Comparison of ENCODE assay signal across 8 mouse cellular contexts in the genomic region with DNA sequence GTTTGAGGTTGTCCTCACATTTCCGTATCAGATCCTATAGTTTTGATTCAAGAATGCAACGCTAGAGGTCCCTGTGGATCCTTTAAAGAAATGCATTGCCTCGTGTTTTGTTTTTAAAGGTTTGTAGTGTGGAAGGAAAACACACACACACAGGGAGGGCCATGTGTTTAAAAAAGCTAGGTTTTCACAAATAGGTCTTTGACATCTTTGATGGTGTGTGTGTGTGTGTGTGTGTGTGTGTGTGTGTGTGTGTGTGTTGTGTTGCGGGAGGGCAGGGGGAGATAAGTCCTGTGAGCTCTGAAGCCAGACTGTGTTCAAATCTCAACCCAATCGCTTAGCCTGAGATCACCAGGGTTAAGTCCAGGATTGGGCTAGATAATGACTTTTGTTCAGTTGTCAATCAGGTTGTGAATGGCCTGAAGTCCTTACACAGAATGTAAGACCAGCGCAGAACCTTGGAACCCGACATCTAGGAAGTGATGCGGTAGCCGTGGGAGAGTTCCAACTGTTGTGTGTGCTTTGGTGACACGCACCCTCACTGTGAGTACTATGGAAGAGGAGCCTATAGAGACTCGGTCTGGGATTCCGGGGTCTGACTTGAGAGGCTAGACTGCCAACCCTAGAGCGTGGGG. TPM values are rescaled to one million over a fixed set of nuclear protein-coding genes. Genes with fewer than 3 reads are reported as not detected.
DNase-seq lines count a peak whose midpoint lies in the region; ATAC-seq lines count a peak whose summit lies in the region.
"Had no signal": no experiment of that assay in that cellular context is flagged by ENCODE, and none has a peak within 500 bp of the region (broad histone marks: within the 10 kb centered on the region; RNA-seq: fewer than 3 reads in every experiment).

No protein-coding gene starts in this region.

- WGBS in hindbrain, embryonic 11.5 days: 6% methylated on average over 13 of the region's 13 CpGs
- WGBS in liver, embryonic 16.5 days (ENCODE audit: insufficient replicate concordance): 3% methylated on average over 13 of the region's 13 CpGs

- no peaks in the 10 kb centered on the region for H3K9me3 ChIP-seq in hindbrain, embryonic 11.5 days (ENCODE audit: control insufficient read depth, low read length)
- no peaks in the 10 kb centered on the region for H3K9me3 ChIP-seq in liver, embryonic 16.5 days (replicated peaks; ENCODE audit: control insufficient read depth, low read length)

- H3K27ac ChIP-seq in hindbrain, embryonic 11.5 days (ENCODE audit: low read depth, low read length): no peak overlapping the region
- no peak overlapping the region for H3K27ac ChIP-seq in liver, embryonic 16.5 days (ENCODE audit: low read length)

- no peaks in the 10 kb centered on the region for H3K4me1 ChIP-seq in hindbrain, embryonic 11.5 days (replicated peaks; ENCODE audit: control insufficient read depth, insufficient read depth, low read length)
- peaks cover 9% of the 10 kb centered on the region for H3K4me1 ChIP-seq in liver, embryonic 16.5 days (ENCODE audit: control insufficient read depth, low read depth, low read length)

- H3K4me3 ChIP-seq in hindbrain, embryonic 11.5 days (ENCODE audit: low read depth, low read length): peak overlapping the region; percentile 20; the same call in 1 of the 2 replicates
- H3K4me3 ChIP-seq in liver, embryonic 16.5 days (ENCODE audit: low read depth, low read length): peak overlapping the region; percentile 57

- H3K9ac ChIP-seq in hindbrain, embryonic 11.5 days (ENCODE audit: low read depth, low read length): peak overlapping the region; percentile 16; the same call in 1 of the 2 replicates
- peak overlapping the region; percentile 49; the same call in 1 of the 2 replicates for H3K9ac ChIP-seq in liver, embryonic 16.5 days (ENCODE audit: low read depth, low read length)

- peaks cover 13% of the 10 kb centered on the region for H3K27me3 ChIP-seq in hindbrain, embryonic 11.5 days (ENCODE audit: control insufficient read depth, insufficient read depth, low read length)
- H3K27me3 ChIP-seq in liver, embryonic 16.5 days (ENCODE audit: control insufficient read depth, insufficient read depth, low read depth, low read length): no peaks in the 10 kb centered on the region

- H3K4me2 ChIP-seq in hindbrain, embryonic 11.5 days (replicated peaks; ENCODE audit: low read depth, low read length): peak overlapping the region; percentile 35
- H3K4me2 ChIP-seq in liver, embryonic 16.5 days (ENCODE audit: low read depth, low read length): peak overlapping the region; percentile 77

- no peaks in the 10 kb centered on the region for H3K36me3 ChIP-seq in hindbrain, embryonic 11.5 days (ENCODE audit: control insufficient read depth, insufficient read depth, low read length)
- peaks cover under 1% of the 10 kb centered on the region; the same call in 1 of the 2 replicates for H3K36me3 ChIP-seq in liver, embryonic 16.5 days (ENCODE audit: control insufficient read depth, insufficient read depth)

- peak; percentile 45 for ATAC-seq in common myeloid progenitor, adult 5-6 weeks (replicated peaks; ENCODE audit: low read depth, poor library complexity, severe bottlenecking)
- ATAC-seq in hindbrain, embryonic 11.5 days (ENCODE audit: low FRiP score): peak; percentile 77; the same call in 1 of the 2 replicates
- ATAC-seq in liver, embryonic 16.5 days (ENCODE audit: low read depth): peak; percentile 54

- peak; percentile 81 for DNase-seq in thymus, postnatal 0 days (ENCODE audit: low spot score)
- DNase-seq in thymus, postnatal 4 days: no peak
- peak; percentile 66 for DNase-seq in hindbrain, embryonic 11.5 days (ENCODE audit: low spot score)
- peak; percentile 43 for DNase-seq in retina, postnatal 7 days (ENCODE audit: low read depth, low spot score)
- no peak for DNase-seq in frontal cortex, postnatal 14 days (ENCODE audit: low spot score in 2 of 2)

RNA-seq across cellular contexts. Expression of a gene that starts 8.4 kb away (rescaled TPM):
- polyA plus RNA-seq in thymus, postnatal 0 days (2015; fragmentation: Nextera tagmentation; extraction: Ambion mirVana): 282 TPM in 2 replicates
- total RNA-seq in common myeloid progenitor, adult 5-6 weeks (2017): 1.2 and 1.9 TPM in 2 replicates
- 0.88 and 1.3 TPM in 2 replicates for polyA plus RNA-seq in hindbrain, embryonic 11.5 days (2014; fragmentation: Nextera tagmentation; extraction: Ambion mirVana)
- polyA plus RNA-seq in liver, embryonic 16.5 days (2015; fragmentation: Nextera tagmentation; extraction: Ambion mirVana): 0.09 and 0.17 TPM in 2 replicates
- total RNA-seq: layer of hippocampus, postnatal 14 days had no signal

RNA-seq across cellular contexts. Expression of a gene that starts 16.5 kb away (rescaled TPM):
- 70.5 and 73.3 TPM in 2 replicates for polyA plus RNA-seq in thymus, postnatal 0 days (2015; fragmentation: Nextera tagmentation; extraction: Ambion mirVana)
- 142 and 144 TPM in 2 replicates for total RNA-seq in common myeloid progenitor, adult 5-6 weeks (2017)
- polyA plus RNA-seq in hindbrain, embryonic 11.5 days (2014; fragmentation: Nextera tagmentation; extraction: Ambion mirVana): 38.1 and 38.2 TPM in 2 replicates
- 316 and 317 TPM in 2 replicates for polyA plus RNA-seq in liver, embryonic 16.5 days (2015; fragmentation: Nextera tagmentation; extraction: Ambion mirVana)

Comparison
In these comparisons a context has a peak if more than half of its experiments do, and no peak if none do; other contexts are left out.
1. DNase-seq: peak in thymus, postnatal 0 days (single experiment), hindbrain, embryonic 11.5 days (single experiment) and retina, postnatal 7 days (single experiment); none in thymus, postnatal 4 days (single experiment) and frontal cortex, postnatal 14 days (0 of 2).
2. RNA of a gene that starts 8.4 kb away (polyA plus RNA-seq): 282 TPM in thymus, postnatal 0 days; 0.88 to 1.3 TPM in hindbrain, embryonic 11.5 days and 0.09 to 0.17 TPM in liver, embryonic 16.5 days; every median in the first group is over 100 times any median in the second.
3. Peak in every context shown above with its lines, with median percentiles within 50 percentile points of each other: ATAC-seq.